Mouse (Mus musculus): ENCODE measurements around the gene Ang2.
"Not testable (repeated sequence)": the region's sequence is repeated elsewhere in the genome, so short reads cannot be mapped to it uniquely, and the experiment has no call there.

The Ang2 gene

GRCm38 (mm10) chr14:51199098-51200023 lies at the start of gene Ang2:
Gene Ang2 (minus strand): TSS chr14:51199148.
- no peak for DNase-seq (ENCODE audit: low spot score)

GRCm38 (mm10) chr14:51247736-51248135 lies 48.8 kb upstream of the Ang2 start:
- DNase-seq (ENCODE audit: low spot score) = no peak

- peak; percentile 58 for DNase-seq (ENCODE audit: low spot score)
Observed at GRCm38 (mm10) chr14:51240899-51241298, 42.0 kb upstream of the Ang2 start.

DNA sequence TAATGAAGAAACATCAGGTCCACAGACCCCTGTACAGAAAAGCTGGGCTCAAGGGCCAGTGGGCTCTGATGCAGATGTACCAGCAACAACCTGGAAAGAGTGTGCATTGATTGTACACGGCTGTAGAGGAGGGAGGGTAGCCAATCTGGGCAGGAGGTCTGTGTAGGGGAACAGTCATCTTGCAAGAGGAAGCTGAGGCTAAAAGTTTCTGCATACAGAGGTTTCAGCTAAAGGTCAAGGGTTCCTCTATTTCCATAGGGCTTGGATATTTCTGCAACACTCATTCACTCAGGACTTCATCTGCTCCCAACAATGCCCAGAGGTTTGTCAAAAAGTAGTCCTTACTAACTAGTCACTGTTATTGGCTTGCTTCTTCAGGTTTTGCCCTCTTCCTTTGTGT lies 38.5 kb upstream of the Ang2 start:
- DNase-seq (ENCODE audit: low spot score) = not testable (repeated sequence)

DNA sequence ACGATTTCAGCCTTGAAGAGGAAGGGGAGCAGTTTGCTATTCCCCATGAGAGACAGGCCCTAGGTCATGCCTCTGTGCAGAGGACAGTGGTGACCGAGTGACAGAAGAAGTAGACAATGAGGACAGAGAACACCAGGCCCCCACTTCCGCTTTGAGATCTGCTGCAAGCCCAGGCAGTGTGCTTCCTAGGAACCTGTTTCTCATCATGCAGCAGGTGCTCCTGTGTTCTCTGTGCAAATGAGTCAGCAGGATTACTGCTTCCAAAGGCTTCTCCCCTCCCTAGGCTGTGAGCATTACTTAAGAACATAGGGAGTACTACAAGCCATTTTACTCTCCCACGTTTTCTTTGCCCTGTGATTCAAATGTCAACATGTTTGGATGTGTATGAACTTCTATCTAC lies 30.7 kb upstream of the Ang2 start:
- DNase-seq (ENCODE audit: low spot score) = not testable (repeated sequence)

GRCm38 (mm10) chr14:51220075-51220474 lies 21.1 kb upstream of the Ang2 start:
- DNase-seq (ENCODE audit: low spot score) = not testable (repeated sequence)

GRCm38 (mm10) chr14:51203115-51203514 lies 4.2 kb upstream of the Ang2 start, which contains the start of gene Ear14:
Gene Ear14 (plus strand): TSS chr14:51203391.
- peak; percentile 20 for DNase-seq (ENCODE audit: low spot score)

- DNase-seq (ENCODE audit: low spot score) = no peak
Observed at GRCm38 (mm10) chr14:51200466-51200865, 1.5 kb upstream of the Ang2 start.

- DNase-seq (ENCODE audit: low spot score) = no peak
Observed at GRCm38 (mm10) chr14:51200054-51200453, 1.1 kb upstream of the Ang2 start.

- DNase-seq (ENCODE audit: low spot score) = no peak
Observed at GRCm38 (mm10) chr14:51195681-51196080, 3.3 kb downstream of the Ang2 start.

DNA sequence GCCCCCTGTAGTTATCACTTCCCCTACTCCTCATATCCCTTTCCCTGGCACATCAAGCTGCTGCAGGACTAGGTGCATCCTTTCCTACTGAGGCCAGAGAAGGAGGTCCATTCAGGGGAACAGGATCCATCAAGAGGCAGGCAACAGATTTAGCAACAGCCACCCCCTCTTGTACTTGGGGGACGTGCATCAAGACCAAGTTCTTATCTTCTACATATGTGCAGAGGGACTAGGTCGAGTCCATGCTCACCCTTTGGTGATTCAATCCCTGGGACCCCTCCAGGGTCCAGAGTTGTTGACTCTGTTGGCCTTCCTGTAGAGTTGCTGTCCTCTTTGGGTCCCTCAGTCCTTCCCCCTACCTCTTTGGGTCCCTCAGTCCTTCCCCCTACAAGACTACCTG lies 17.9 kb downstream of the Ang2 start:
- DNase-seq (ENCODE audit: low spot score) = not testable (repeated sequence)

GRCm38 (mm10) chr14:51173843-51174242 lies 25.1 kb downstream of the Ang2 start:
- DNase-seq (ENCODE audit: low spot score) = no peak

- peak; percentile 15 for DNase-seq (ENCODE audit: low spot score)
Observed at GRCm38 (mm10) chr14:51172947-51173346, 26.0 kb downstream of the Ang2 start.

- DNase-seq (ENCODE audit: low spot score) = peak; percentile 8
Observed at GRCm38 (mm10) chr14:51172095-51172865, 26.7 kb downstream of the Ang2 start.

- no peak for DNase-seq (ENCODE audit: low spot score)
Observed at GRCm38 (mm10) chr14:51166068-51166467, 32.9 kb downstream of the Ang2 start.

GRCm38 (mm10) chr14:51165435-51165834 lies 33.5 kb downstream of the Ang2 start:
- no peak for DNase-seq (ENCODE audit: low spot score)

DNA sequence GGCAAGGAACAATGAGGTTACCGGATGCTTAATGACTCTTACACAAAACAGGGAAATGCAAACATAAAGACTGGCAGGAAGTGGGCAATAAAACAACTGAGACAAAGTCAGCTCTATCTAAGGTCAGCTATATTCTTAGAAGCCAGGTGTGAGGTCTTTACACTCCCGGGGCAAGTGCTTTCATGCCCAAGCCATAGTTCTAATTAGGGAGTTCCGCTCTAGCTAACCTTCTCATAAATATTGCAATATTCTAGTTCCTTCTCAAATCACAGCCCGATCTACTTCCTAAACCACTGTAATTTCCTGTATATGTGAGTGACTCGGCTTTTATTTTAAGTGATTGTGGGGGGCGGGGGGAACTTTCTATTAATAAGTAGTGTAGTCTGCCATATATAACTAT lies 35.6 kb downstream of the Ang2 start:
- not testable (repeated sequence) for DNase-seq (ENCODE audit: low spot score)

DNA sequence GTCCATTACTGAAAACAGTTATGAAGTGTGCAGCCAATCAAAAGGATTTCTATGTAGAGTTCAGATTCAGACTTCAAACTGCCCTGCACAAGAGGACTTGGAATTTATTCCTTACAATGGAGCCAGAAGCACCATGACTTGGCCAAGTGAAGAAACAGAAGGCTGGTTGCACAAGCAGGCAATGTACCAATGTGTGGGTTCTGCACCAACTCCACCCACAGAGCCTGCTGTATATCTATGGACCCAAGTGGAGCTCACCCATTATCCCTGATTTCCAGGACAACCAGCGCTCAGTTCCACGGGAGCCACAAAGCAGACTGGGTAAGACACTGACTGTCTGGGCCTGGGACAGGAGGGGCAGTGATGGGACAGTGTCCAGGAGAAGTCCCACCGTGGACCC lies 37.0 kb downstream of the Ang2 start, which contains the start of gene Rnase2b:
Gene Rnase2b, plus strand, starts transcription at position 285 of the 400 bp plus-strand sequence.
- peak; percentile 31 for DNase-seq (ENCODE audit: low spot score)

DNA sequence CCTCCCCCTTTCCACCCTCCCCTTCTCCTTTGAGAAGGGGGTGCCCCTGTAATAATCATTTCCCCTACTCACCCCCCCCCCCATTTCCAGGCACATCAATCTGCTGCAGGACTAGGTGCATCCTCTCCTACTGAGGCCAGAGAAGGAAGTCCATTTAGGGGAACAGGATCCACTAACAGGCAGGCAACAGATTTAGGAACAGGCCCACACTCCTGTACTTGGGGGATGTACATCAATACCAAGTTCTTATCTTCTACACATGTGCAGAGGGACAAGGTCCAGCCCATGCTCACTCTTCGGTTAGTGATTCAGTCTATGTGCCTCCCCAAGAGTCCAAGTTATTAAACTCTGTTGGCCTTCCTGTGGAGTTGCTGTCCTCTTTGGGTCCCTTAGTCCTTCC lies 41.9 kb downstream of the Ang2 start:
- DNase-seq (ENCODE audit: low spot score) = no peak

DNA sequence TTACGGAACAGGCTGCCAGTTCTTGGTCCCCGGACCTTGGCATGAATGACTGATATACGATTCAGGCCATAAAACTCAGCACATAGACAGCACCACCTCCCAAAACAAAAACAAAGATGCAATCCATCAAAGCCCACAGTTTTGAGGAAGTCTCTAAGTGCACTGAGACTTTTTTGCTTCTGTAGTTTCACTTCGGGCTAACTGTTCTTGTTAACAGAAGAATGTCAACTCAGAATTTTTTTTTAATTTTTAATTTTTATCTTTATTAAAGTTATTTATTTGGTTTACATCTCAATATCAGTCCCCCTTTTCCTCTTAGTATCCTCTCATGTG lies 42.2 kb downstream of the Ang2 start:
- no peak for DNase-seq (ENCODE audit: low spot score)

GRCm38 (mm10) chr14:51156056-51156735 lies 42.8 kb downstream of the Ang2 start:
- DNase-seq (ENCODE audit: low spot score) = no peak

DNA sequence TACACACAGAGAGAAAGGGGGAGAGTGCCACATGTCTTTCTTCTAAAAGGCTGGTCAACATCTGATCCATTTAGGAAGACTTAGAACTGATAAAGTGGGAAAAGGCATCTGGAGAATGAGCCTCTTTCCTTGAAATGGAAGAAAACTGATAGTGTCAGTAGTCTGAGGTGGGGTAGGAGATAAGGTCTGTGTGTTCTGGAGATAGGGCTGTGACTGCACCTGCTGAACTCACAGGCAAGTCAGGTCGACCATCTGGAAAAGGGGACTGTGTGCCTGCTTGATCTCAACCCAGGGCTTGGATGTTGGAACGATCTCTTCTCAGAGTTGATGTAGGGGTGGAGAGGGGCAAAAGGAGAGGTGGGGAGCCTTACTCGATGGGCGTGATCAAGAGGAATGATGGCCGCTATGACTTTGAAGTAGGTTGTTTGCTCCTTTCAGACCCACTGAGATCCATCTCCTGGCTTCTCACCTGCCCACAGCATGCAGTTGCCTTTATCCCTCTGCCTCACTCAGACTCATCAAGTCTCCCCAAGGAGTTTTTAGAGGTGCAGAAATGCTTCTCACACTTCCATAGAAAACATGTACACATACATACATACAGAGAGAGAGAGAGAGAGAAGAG lies 46.6 kb downstream of the Ang2 start:
- DNase-seq (ENCODE audit: low spot score) = no peak
